Mouse (Mus musculus) frontal cortex, adult 2 months (tissue): Measurements from ENCODE around the gene Hivep3. TPM values are rescaled to one million over a fixed set of nuclear protein-coding genes. Genes with fewer than 3 reads are reported as not detected.

ENCODE experiments used
- DNase-seq, 2 experiments: peaks; one replicate each; pipeline ENCODE4 v3.0.0; 2022; ENCODE audit warnings: low spot score in 1 of 2; ENCODE audit errors: extremely low spot score in 1 of 2
- polyA plus RNA-seq: library from polyadenylated mRNA; depleted of rRNA; stranded (reverse); fragments of >200 nt; gene quantifications from 2 replicates; pipeline ENCODE4 v1.2.3, GENCODE M21; 2012

Hivep3 gene
- polyA plus RNA-seq, 1 experiment = 38.3 TPM

DNA sequence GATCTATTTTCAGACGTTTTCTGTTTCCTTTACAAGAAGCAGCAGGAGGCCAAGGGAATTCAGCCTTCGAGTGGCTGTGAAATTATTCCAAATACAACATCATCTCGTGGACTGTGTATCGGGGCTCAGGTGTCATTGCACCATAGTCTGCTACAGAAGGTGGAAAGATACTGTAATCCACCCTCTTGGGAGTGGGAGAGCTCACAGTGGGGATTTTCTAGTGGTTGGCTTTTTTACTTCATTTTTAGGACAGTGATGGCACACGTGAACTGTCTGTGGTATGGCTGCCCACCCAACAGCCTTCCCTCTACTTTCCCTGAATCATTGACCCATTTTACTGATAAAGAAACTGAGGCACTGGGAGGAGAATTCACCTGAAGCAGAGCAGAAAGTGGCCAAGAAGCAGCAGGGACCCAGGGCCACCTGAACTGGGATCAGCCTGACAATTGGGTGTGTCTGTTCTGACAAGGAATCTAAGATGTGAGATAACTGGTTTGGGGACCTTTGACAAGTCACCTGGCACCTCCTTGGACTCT is 233.6 kb downstream of the Hivep3 start:
- no peak for DNase-seq

DNA sequence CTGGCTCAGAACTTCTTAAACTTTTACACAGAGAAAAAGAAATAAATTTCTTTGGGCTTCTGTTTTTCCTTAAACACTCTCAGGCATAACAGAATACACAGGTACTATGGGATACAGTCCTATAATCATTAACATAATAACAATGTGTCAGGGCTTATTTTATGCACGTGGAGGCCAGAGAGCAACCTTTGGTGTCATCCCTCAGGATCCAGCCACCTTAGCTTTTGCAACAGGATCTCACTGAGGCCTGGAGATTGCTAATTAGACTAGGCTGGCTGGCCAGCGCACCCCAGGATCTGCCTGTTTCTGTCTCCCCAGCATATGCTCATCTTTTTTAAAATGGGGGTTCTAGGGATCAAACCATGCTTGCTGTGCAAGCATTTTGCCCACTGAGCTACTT is 234.1 kb downstream of the Hivep3 start:
- no peak for DNase-seq

DNA sequence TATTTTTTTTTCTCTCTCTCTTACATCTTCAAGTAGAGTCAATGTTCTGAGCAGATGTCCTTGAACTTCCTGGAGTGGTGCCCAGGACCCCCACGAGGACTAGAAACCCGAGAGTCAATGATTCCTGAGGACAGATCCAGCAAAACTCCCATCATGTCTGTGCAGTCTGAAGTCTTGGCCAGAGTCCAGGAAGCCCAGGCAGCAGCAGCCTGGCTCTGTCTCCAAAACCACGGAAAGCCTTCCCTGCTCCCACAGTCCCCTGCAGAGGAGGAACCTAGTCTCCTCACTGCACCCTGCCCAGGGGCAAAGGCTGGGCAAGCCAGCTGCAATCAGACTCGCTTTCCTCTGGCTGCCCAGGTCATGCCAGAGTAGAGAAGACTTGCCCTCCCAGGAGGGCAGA is 234.5 kb downstream of the Hivep3 start:
- peak in 1 of 2 experiments; percentile 54 for DNase-seq

- DNase-seq = no peak
These were observed 235.3 kb downstream of the Hivep3 start for GRCm38 (mm10) chr4:119968887-119969286.

GRCm38 (mm10) chr4:119970166-119970565 is 236.6 kb downstream of the Hivep3 start:
- DNase-seq = peak; percentile 81 to 91

GRCm38 (mm10) chr4:119972375-119972774 is 238.8 kb downstream of the Hivep3 start:
- DNase-seq = no peak

GRCm38 (mm10) chr4:119973729-119974605 is 240.4 kb downstream of the Hivep3 start:
- DNase-seq = no peak

- DNase-seq = no peak
These were observed 241.7 kb downstream of the Hivep3 start for GRCm38 (mm10) chr4:119975242-119975641.

DNA sequence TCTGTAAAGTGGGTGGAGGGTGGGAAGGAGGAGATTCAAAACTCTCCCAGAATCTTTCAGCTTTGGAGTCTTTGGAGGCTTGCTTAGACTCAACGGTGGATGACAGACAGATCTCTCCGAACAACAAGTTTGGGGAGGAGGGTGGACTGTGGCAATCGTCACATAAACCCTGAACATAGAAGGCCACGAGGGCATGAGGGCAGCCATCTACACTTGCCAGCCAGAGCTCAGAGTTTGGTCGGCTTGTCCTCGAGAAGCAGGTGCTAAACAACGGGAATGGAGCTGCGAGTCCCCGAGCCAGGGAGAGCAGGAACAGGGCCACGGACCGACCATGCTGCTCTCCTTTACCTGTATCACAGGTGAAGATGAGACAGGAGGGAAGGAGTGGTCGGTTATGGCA is 242.2 kb downstream of the Hivep3 start:
- no peak for DNase-seq

DNA sequence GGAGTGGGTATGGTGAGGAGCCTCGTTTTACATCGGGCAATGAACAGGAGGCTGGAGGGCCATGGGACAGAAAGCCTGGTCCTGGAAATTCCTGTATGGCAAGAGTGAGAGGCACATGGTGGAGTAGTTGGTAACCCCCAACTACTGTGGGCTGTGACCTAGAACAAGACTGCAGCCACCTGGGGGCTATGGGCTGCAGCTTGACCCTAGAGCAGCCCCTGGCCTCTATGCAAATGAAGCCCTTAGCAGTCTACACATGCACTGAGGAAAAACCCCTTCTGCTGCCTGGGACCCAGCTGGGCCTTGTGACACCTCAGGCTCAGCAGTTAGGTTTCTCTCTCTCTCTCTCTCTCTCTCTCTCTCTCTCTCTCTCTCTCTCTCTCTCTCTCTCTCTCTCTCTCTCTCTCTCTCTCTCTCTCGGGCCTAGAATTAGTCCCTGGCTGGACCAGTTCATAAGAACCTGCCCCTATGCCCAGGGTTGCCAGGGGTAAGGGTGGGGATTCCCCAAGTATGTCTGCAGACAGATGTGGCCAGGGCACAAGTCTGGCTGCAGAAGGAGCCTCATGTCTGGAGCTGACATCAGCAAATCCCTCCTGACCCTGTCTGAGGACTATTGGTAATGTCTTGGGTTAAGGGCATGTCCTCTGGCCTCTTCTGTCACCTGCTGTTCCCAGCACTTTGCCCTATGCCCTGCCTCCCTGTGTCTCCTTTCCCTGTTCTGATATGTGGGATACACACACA is 243.0 kb downstream of the Hivep3 start:
- DNase-seq = no peak

- DNase-seq = no peak
These were observed 244.4 kb downstream of the Hivep3 start for GRCm38 (mm10) chr4:119977817-119978491.

DNA sequence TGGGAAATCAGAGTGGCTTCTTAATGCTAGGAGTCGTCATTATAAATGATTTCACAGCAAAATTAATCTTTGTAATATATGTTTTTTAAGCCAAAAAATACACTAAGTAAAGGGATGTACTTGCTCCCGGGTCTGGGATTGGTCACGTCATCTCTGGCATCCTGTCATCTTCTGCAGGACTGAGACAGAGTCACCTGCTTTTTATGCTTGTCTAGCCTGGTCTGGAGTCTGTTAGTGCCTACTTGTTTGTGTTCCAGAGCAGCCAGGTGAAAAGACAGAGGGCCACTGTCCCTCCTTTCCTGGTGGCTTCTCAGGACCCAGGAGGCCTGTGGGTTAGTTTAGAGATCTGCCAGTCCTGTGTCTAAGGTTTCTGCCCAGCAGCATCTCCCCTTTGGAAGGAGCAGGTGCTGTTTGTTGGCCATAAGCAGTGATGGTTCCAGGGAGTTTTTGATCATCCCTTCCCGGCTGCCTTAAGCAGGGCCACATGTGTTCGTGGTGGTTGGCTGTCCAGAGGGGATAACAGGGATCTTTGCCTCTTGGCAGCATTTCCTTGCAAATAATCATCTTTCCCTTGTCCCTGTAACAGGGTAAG is 245.8 kb downstream of the Hivep3 start:
- DNase-seq = no peak

GRCm38 (mm10) chr4:119979918-119980317 is 246.3 kb downstream of the Hivep3 start:
- DNase-seq = no peak

DNA sequence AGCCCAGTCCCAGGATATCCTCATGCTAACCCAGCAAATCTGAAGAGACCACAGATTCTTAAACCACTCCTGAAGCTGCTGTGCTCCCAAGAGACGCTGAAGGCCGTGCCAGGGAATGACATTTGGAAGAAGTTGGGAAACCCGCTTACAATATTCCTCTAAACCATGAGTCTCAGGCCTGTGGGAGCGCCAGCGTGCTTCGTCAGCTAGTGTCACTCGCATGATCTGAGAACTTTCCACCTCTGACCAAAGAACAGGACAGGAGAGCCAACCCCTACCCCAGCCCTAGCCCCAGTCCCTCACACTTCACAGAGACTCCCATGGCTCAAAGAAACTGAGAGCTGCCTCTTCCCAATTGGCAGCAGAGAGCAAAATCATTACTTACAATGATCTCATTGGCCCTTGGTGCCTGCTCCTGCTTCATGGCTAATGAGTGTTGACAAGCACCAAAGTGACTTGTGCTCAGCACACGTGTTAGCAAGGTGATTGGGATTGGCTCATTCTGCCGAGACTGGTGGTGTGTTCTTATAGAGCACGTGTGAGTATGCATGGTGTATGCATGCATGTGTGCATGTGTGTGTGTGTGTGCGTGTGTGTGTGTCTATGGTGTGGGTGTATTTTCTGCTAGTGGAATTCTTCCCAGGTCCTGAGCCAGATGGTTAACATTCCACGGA is 247.6 kb downstream of the Hivep3 start:
- no peak for DNase-seq

DNA sequence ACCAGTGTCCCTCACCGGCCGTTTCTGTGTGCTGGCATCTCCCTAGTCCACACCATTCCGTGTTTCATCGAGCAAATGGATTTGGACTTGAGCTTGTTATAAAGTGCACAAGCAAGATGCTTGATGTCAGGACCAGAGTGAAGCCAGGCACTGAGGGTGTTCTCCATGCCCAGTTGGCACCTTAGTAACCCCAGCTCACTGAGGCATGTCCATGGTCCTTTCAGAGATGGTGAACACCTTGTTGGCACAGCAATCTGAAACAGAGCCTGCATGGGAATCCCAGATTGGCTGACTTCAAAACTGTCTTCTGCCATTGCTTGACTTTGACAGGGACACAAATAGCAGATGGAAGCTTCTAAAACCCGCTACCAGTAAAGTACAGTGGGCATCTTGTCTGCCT is 252.5 kb downstream of the Hivep3 start:
- no peak for DNase-seq

DNA sequence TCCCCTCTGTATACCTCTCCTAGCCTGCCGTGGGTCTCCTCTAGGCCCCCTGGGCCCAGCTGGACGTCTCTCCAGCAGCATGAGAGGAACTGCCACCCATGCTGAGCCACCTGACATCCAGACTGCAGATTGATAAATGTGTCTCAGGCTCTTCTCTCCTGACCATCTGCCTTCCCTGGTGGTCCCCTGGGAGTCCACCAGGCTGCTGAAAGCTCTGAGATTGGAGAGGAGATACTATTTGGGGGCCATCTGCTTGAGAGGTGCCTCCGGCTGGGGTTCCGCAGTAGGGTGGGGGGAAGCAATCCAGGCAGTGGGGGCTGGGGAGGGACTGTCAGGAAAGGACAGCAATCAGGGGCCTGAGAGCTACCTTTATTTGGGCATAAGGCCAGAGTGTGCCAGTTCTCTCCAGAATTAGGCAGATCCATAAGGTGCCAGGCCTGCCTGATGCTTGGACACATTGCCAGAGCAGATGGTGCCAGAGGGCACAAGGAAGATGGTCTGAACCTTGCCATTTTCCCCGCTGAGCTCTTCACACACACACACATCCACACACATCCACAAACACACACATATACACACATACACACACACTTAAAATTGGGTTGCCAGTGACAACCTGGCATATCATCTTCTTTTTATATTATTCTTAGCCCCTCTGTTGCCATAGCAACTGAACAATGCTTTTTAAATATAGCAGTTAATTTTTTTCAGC is 253.2 kb downstream of the Hivep3 start:
- DNase-seq = peak in 1 of 2 experiments; percentile 52

- DNase-seq = no peak
These were observed 253.9 kb downstream of the Hivep3 start for GRCm38 (mm10) chr4:119987376-119988087.

- no peak for DNase-seq
These were observed 255.6 kb downstream of the Hivep3 start for GRCm38 (mm10) chr4:119989031-119989693.
